Mouse (Mus musculus): ENCODE measurements around the gene Chd2. TPM values are rescaled to one million over a fixed set of nuclear protein-coding genes. Genes with fewer than 3 reads are reported as not detected.

Chd2 gene
- total and polyA plus RNA-seq, 2 experiments from 2014 or later = 34.4 to 43.8 TPM

GRCm38 (mm10) chr7:73553160-73553559 lies 11.5 kb upstream of the Chd2 start:
- 29% methylated on average over 2 of the region's 2 CpGs for WGBS
- Histone ChIP-seq H3K4me2 (ENCODE audit: low read depth, low read length, poor library complexity, severe bottlenecking) (peak overlapping the region; percentile 48), H3K9ac (replicated peaks; ENCODE audit: low read length, poor library complexity, severe bottlenecking) (no peak overlapping the region), H3K27me3 (ENCODE audit: insufficient read depth, low read length) (no peaks in the 10 kb centered on the region), H3K4me3 (ENCODE audit: low read depth, low read length) (peak overlapping the region; percentile 25; the same call in 1 of the 2 replicates), H3K9me3 (ENCODE audit: low read length) (no peaks in the 10 kb centered on the region), H3K27ac (ENCODE audit: low read depth, low read length) (no peak overlapping the region), H3K36me3 (ENCODE audit: insufficient read depth, low read length) (peaks cover 3% of the 10 kb centered on the region; the same call in 1 of the 2 replicates), H3K4me1 (ENCODE audit: insufficient read depth, low read length) (no peaks in the 10 kb centered on the region; the same call in 1 of the 2 replicates)
- no peak for DNase-seq (ENCODE audit: low spot score)
- TF ChIP-seq CTCF (IDR thresholded peaks at IDR 0.05) = no peak
- ATAC-seq (ENCODE audit: low FRiP score) = no peak

GRCm38 (mm10) chr7:73552054-73552750 lies 10.6 kb upstream of the Chd2 start:
- H3K36me3 ChIP-seq (ENCODE audit: insufficient read depth, low read length) = peaks cover 3% of the 10 kb centered on the region; the same call in 1 of the 2 replicates
- H3K27ac ChIP-seq (ENCODE audit: low read depth, low read length) = no peak overlapping the region
- H3K4me2 ChIP-seq (ENCODE audit: low read depth, low read length, poor library complexity, severe bottlenecking) = peak overlapping the region; percentile 48
- no peaks in the 10 kb centered on the region for H3K27me3 ChIP-seq (ENCODE audit: insufficient read depth, low read length)
- H3K9me3 ChIP-seq (ENCODE audit: low read length) = no peaks in the 10 kb centered on the region
- peak overlapping the region; percentile 25; the same call in 1 of the 2 replicates for H3K4me3 ChIP-seq (ENCODE audit: low read depth, low read length)
- H3K9ac ChIP-seq (replicated peaks; ENCODE audit: low read length, poor library complexity, severe bottlenecking) = peak overlapping the region; percentile 2; the same call in 1 of the 2 replicates
- WGBS = 58% methylated on average over 7 of the region's 7 CpGs
- no peak for TF ChIP-seq CTCF (IDR thresholded peaks at IDR 0.05)
- peaks cover under 1% of the 10 kb centered on the region; the same call in 1 of the 2 replicates for H3K4me1 ChIP-seq (ENCODE audit: insufficient read depth, low read length)
- ATAC-seq (ENCODE audit: low FRiP score) (no peak), DNase-seq (ENCODE audit: low spot score) (no peak)

GRCm38 (mm10) chr7:73551370-73551769 lies 9.7 kb upstream of the Chd2 start:
- Histone ChIP-seq H3K9ac (replicated peaks; ENCODE audit: low read length, poor library complexity, severe bottlenecking) (no peak overlapping the region), H3K36me3 (ENCODE audit: insufficient read depth, low read length) (peaks cover 3% of the 10 kb centered on the region; the same call in 1 of the 2 replicates), H3K27me3 (ENCODE audit: insufficient read depth, low read length) (no peaks in the 10 kb centered on the region), H3K4me2 (ENCODE audit: low read depth, low read length, poor library complexity, severe bottlenecking) (0 out of 2 replicates have a peak overlapping the region, but pooled peaks have one; percentile 22), H3K27ac (ENCODE audit: low read depth, low read length) (no peak overlapping the region), H3K9me3 (ENCODE audit: low read length) (no peaks in the 10 kb centered on the region), H3K4me3 (ENCODE audit: low read depth, low read length) (no peak overlapping the region), H3K4me1 (ENCODE audit: insufficient read depth, low read length) (peaks cover 2% of the 10 kb centered on the region; the same call in 1 of the 2 replicates)
- DNase-seq (ENCODE audit: low spot score) (no peak), ATAC-seq (ENCODE audit: low FRiP score) (no peak)
- TF ChIP-seq CTCF (IDR thresholded peaks at IDR 0.05) = no peak

DNA sequence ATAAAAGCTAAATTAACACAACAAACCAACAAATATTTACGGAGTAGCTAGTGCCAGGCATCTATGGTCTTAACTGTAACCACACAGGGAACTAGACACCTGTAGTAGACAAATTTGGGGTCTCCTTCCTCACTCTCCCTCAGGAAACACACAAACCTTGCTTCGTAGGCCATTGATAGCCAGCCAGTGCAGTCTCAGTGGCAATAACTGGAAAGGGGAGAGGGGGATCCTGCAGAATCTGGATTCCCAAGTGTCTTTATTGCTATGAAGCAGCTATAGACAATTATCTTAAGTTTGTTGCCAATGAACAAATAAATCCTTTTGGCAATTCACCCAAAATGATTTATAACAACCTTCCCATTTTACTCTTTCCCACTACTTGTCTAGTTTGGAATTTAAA lies 6.4 kb upstream of the Chd2 start:
- Histone ChIP-seq H3K27ac (ENCODE audit: low read depth, low read length) (no peak overlapping the region), H3K4me3 (ENCODE audit: low read depth, low read length) (no peak overlapping the region), H3K4me1 (ENCODE audit: insufficient read depth, low read length) (peaks cover 2% of the 10 kb centered on the region; the same call in 1 of the 2 replicates), H3K9me3 (ENCODE audit: low read length) (no peaks in the 10 kb centered on the region), H3K9ac (replicated peaks; ENCODE audit: low read length, poor library complexity, severe bottlenecking) (no peak overlapping the region), H3K27me3 (ENCODE audit: insufficient read depth, low read length) (no peaks in the 10 kb centered on the region), H3K36me3 (ENCODE audit: insufficient read depth, low read length) (peaks cover 3% of the 10 kb centered on the region; the same call in 1 of the 2 replicates), H3K4me2 (ENCODE audit: low read depth, low read length, poor library complexity, severe bottlenecking) (no peak overlapping the region)
- no peak for TF ChIP-seq CTCF (IDR thresholded peaks at IDR 0.05)
- 81% methylated on average over 2 of the region's 2 CpGs for WGBS
- no peak for ATAC-seq (ENCODE audit: low FRiP score)
- no peak for DNase-seq (ENCODE audit: low spot score)

- Histone ChIP-seq H3K9ac (replicated peaks; ENCODE audit: low read length, poor library complexity, severe bottlenecking) (no peak overlapping the region), H3K9me3 (ENCODE audit: low read length) (no peaks in the 10 kb centered on the region), H3K4me2 (ENCODE audit: low read depth, low read length, poor library complexity, severe bottlenecking) (0 out of 2 replicates have a peak overlapping the region, but pooled peaks have one; percentile 15), H3K36me3 (ENCODE audit: insufficient read depth, low read length) (peaks cover 3% of the 10 kb centered on the region; the same call in 1 of the 2 replicates), H3K4me1 (ENCODE audit: insufficient read depth, low read length) (0 out of 2 replicates have a peak, but pooled peaks cover 2% of the 10 kb centered on the region), H3K4me3 (ENCODE audit: low read depth, low read length) (no peak overlapping the region), H3K27ac (ENCODE audit: low read depth, low read length) (0 out of 2 replicates have a peak overlapping the region, but pooled peaks have one; percentile 9), H3K27me3 (ENCODE audit: insufficient read depth, low read length) (no peaks in the 10 kb centered on the region)
- 65% methylated on average over 10 of the region's 10 CpGs for WGBS
- TF ChIP-seq CTCF (IDR thresholded peaks at IDR 0.05) = no peak
- DNase-seq (ENCODE audit: low spot score) (no peak), ATAC-seq (ENCODE audit: low FRiP score) (no peak)
These were observed 5.2 kb upstream of the Chd2 start for GRCm38 (mm10) chr7:73546561-73547510.
